Mouse (Mus musculus) testis, adult 2 months (tissue): ENCODE measurements around the gene Klf17. TPM values are rescaled to one million over a fixed set of nuclear protein-coding genes. Genes with fewer than 3 reads are reported as not detected.
"Not testable (repeated sequence)": the region's sequence is repeated elsewhere in the genome, so short reads cannot be mapped to it uniquely, and the experiment has no call there.

ENCODE experiments used
- H3K27ac ChIP-seq: fragments of 200-500 bp; 2 replicates; pipeline ENCODE4 v1.5.1; 2012; ENCODE audit warnings: low read depth, low read length; ENCODE audit not compliant: control insufficient read depth, insufficient read depth
- H3K27me3 ChIP-seq: fragments of 200-500 bp; 2 replicates; pipeline ENCODE4 v1.6.1; 2012; ENCODE audit warnings: mild to moderate bottlenecking, low read length, moderate library complexity; ENCODE audit not compliant: control insufficient read depth, insufficient read depth
- H3K36me3 ChIP-seq: fragments of 200-500 bp; 2 replicates; pipeline ENCODE4 v1.6.1; 2012; ENCODE audit warnings: mild to moderate bottlenecking, low read length; ENCODE audit not compliant: control insufficient read depth, insufficient read depth
- H3K4me1 ChIP-seq: fragments of 200-500 bp; 2 replicates; pipeline ENCODE4 v1.6.1; 2012; ENCODE audit warnings: low read length; ENCODE audit not compliant: control insufficient read depth, insufficient read depth
- H3K4me3 ChIP-seq: fragments of 200-500 bp; 2 replicates; pipeline ENCODE4 v1.5.1; 2012; ENCODE audit warnings: low read depth, mild to moderate bottlenecking, low read length, moderate library complexity, mixed read lengths; ENCODE audit not compliant: control insufficient read depth
- CTCF ChIP-seq: fragments of 200-500 bp; IDR thresholded peaks from 2 replicates; pipeline ENCODE4 v1.5.1; 2012; ENCODE audit warnings: low read depth, mild to moderate bottlenecking, inconsistent platforms, low read length, moderate library complexity; ENCODE audit not compliant: control insufficient read depth, insufficient read depth, insufficient replicate concordance
- POLR2A ChIP-seq: fragments of 200-500 bp; IDR thresholded peaks from 2 replicates; pipeline ENCODE4 v1.6.1; 2012; ENCODE audit warnings: low read depth, mild to moderate bottlenecking, inconsistent platforms, low read length, moderate library complexity; ENCODE audit not compliant: control insufficient read depth
- polyA plus RNA-seq: library from polyadenylated mRNA; depleted of rRNA; stranded (reverse); fragments of >200 nt; gene quantifications from 2 replicates; pipeline ENCODE4 v1.2.3, GENCODE M21; 2012

Klf17 gene
- polyA plus RNA-seq, 1 experiment, result 33.3 TPM

GRCm38 (mm10) chr4:117786963-117787362 lies 21.5 kb upstream of the Klf17 start:
- peaks cover 6% of the 10 kb centered on the region for H3K4me1 ChIP-seq
- TF ChIP-seq POLR2A, result no peak
- no peak for TF ChIP-seq CTCF
- peak overlapping the region; percentile 60; the same call in 1 of the 2 replicates for H3K4me3 ChIP-seq
- H3K27me3 ChIP-seq, result no peaks in the 10 kb centered on the region
- peak overlapping the region; percentile 89; the same call in 1 of the 2 replicates for H3K27ac ChIP-seq
- no peaks in the 10 kb centered on the region for H3K36me3 ChIP-seq

DNA sequence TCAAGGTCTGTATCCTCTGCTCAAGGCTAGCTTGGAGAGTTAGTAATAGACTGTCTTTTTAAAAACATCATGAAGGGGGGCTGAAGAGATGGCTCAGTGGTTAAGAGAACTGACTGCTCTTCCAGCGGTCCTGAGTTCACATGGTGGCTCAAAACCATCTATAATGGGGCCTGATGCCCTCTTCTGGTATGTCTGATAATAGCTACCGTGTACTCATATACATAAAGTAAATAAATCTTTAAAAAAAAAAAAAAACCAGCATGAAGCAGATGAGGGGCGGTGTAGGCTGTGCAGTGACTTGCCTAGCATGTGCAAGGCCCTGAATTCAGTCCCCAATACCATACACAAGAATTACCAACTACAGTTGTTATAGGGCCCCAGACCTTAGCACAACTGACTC lies 17.5 kb upstream of the Klf17 start:
- Histone ChIP-seq H3K36me3 (no peaks in the 10 kb centered on the region), H3K4me1 (peaks cover 6% of the 10 kb centered on the region), H3K4me3 (no peak overlapping the region), H3K27ac (no peak overlapping the region), H3K27me3 (no peaks in the 10 kb centered on the region)
- no peak for TF ChIP-seq CTCF
- no peak for TF ChIP-seq POLR2A

DNA sequence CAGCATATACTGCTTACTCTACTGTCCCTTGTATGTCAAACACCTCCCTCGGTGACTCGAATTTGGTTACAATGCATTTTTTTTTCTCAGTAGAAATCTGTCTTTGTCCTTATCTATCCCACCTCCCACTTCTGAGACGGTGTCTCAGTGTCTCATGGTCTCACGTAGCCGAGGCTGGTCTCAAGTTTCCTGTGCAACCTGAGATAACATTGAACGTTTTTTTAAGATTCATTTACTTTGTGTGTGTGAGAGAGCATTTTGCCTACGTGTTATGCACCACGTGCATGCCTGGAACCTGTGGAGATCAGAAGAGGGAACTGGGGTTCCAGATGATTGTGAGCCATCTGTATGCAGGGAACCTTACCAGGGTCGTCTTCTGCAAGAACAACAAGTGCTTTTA lies 7.5 kb upstream of the Klf17 start:
- Histone ChIP-seq H3K4me1 (no peaks in the 10 kb centered on the region), H3K27me3 (no peaks in the 10 kb centered on the region)
- TF ChIP-seq CTCF (no peak), POLR2A (no peak)

DNA sequence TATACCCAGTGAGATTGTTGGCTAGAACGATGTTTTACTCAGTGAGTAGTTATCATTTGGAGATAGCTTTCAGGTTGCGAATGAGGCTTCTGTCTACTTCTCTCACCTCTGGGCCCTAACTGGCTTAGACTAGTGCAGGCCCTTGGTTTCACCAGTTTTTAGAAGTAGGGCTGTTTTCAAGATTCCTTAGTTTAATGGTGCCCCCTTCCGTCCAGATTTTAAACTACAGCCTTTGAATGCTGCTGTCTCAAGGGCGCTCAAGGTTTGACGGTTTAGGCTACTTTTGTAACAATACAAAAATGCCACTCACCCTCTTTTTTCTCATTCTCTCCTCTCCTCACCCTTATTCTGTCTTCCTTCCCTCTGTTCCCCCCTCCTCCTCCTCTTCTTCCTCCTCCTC lies 5.5 kb upstream of the Klf17 start:
- no peaks in the 10 kb centered on the region for H3K36me3 ChIP-seq

More for the DNA sequence above, 7.5 kb upstream of the Klf17 start:
- Histone ChIP-seq H3K4me3 (no peak overlapping the region), H3K27ac (no peak overlapping the region), H3K36me3 (no peaks in the 10 kb centered on the region)

GRCm38 (mm10) chr4:117760151-117760550 lies 5.3 kb downstream of the Klf17 start:
- H3K36me3 ChIP-seq, result no peaks in the 10 kb centered on the region
- no peaks in the 10 kb centered on the region for H3K4me1 ChIP-seq
- H3K27me3 ChIP-seq, result no peaks in the 10 kb centered on the region
- H3K27ac ChIP-seq, result no peak overlapping the region
- no peak for TF ChIP-seq POLR2A
- TF ChIP-seq CTCF, result no peak
- no peak overlapping the region for H3K4me3 ChIP-seq

More for the DNA sequence above, 5.5 kb upstream of the Klf17 start:
- Histone ChIP-seq H3K4me3 (no peak overlapping the region), H3K4me1 (no peaks in the 10 kb centered on the region), H3K27me3 (no peaks in the 10 kb centered on the region), H3K27ac (no peak overlapping the region)
- no peak for TF ChIP-seq POLR2A
- TF ChIP-seq CTCF, result no peak

DNA sequence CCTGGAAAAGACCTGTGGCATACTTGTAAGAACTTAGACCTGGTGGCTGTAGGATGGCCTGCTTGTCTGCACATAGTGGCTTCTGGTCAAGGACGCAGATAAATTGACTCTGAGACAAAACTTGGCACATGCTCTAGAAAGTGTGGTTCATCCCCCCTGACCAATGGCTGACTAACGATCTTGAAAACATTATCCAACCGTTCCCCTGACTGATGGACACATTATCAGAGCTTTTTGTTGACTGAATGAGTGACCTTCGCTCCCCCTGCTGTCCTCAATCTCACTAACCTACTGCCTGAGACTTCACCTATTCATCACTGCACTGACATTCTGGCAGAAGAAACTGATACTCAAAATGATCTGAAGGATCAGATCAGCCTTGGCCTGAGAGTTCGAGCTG lies 13.0 kb downstream of the Klf17 start:
- not testable (repeated sequence) for H3K4me1 ChIP-seq, H3K27me3 ChIP-seq, H3K4me3 ChIP-seq, H3K27ac ChIP-seq, H3K36me3 ChIP-seq

DNA sequence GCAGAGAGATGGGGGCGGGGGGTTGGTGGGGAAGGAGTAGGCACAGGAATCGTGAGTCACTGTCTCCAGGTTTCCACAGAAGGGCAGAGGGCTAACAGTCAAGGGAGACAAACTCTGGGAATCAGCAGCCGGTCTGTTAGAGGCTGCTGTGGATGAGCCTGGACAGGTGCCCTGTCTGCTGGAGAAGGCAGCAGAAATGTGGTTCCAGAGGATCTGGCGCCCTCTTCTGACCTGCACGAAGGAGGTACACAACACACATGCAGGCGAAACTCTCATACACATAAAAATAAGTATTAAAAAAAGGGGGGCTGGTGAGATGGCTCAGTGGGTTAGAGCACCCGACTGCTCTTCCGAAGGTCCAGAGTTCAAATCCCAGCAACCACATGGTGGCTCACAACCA lies 27.9 kb downstream of the Klf17 start:
- Histone ChIP-seq H3K27me3 (no peaks in the 10 kb centered on the region), H3K36me3 (no peaks in the 10 kb centered on the region), H3K27ac (no peak overlapping the region), H3K4me1 (no peaks in the 10 kb centered on the region), H3K4me3 (no peak overlapping the region)
- no peak for TF ChIP-seq POLR2A
- TF ChIP-seq CTCF, result peak; percentile 28; the same call in 1 of the 2 replicates

GRCm38 (mm10) chr4:117731926-117732325 lies 33.5 kb downstream of the Klf17 start:
- H3K27me3 ChIP-seq, result no peaks in the 10 kb centered on the region
- no peak overlapping the region for H3K27ac ChIP-seq
- TF ChIP-seq CTCF (no peak), POLR2A (no peak)
- H3K36me3 ChIP-seq, result no peaks in the 10 kb centered on the region
- peaks cover 3% of the 10 kb centered on the region; the same call in 1 of the 2 replicates for H3K4me1 ChIP-seq
- no peak overlapping the region for H3K4me3 ChIP-seq
